Mouse (Mus musculus) liver, embryonic 13.5 days (tissue): ENCODE results near the gene 9130213A22Rik. TPM values are rescaled to one million over a fixed set of nuclear protein-coding genes. Genes with fewer than 3 reads are reported as not detected.
A peak's percentile ranks its signal among the peaks of the same experiment; 100 is the strongest.

ENCODE experiments used
- ATAC-seq: fragments of 200-750 bp; cut with Nextera tagmentation; 2 replicates; pipeline ENCODE4 v1.8.0; 2017; ENCODE audit warnings: low read depth, mild to moderate bottlenecking, moderate number of reproducible peaks, moderate library complexity
- DNase-seq: peaks from one replicate; pipeline ENCODE4 v3.0.0; 2022
- H3K27ac ChIP-seq: fragments of 300-500 bp; sonication (generic); 2 replicates; pipeline ENCODE4 v1.5.1; 2015; ENCODE audit warnings: moderate library complexity, mild to moderate bottlenecking, inconsistent platforms
- H3K27me3 ChIP-seq: fragments of 300-500 bp; sonication (generic); 2 replicates; pipeline ENCODE4 v1.6.1; 2015; ENCODE audit warnings: mild to moderate bottlenecking, inconsistent platforms
- H3K36me3 ChIP-seq: fragments of 300-500 bp; sonication (generic); 2 replicates; pipeline ENCODE4 v1.6.1; 2015; ENCODE audit warnings: mild to moderate bottlenecking, inconsistent platforms
- H3K4me1 ChIP-seq: fragments of 300-500 bp; sonication (generic); replicated peaks from 2 replicates; pipeline ENCODE4 v1.6.1; 2015; ENCODE audit warnings: inconsistent platforms
- H3K4me2 ChIP-seq: fragments of 300-500 bp; sonication (generic); 2 replicates; pipeline ENCODE4 v1.6.1; 2015; ENCODE audit warnings: inconsistent platforms, mild to moderate bottlenecking, moderate library complexity
- H3K4me3 ChIP-seq: fragments of 300-500 bp; sonication (generic); replicated peaks from 2 replicates; pipeline ENCODE4 v1.5.1; 2015; ENCODE audit warnings: mild to moderate bottlenecking, inconsistent platforms
- H3K9ac ChIP-seq: fragments of 300-500 bp; sonication (generic); 2 replicates; pipeline ENCODE4 v1.6.1; 2015; ENCODE audit warnings: mild to moderate bottlenecking, inconsistent platforms
- H3K9me3 ChIP-seq: fragments of 300-500 bp; sonication (generic); replicated peaks from 2 replicates; pipeline ENCODE4 v1.6.1; 2016; ENCODE audit warnings: inconsistent platforms
- WGBS: fragments of 180-500 bp; shearing (Covaris S2); methylation state at CpG from one replicate; pipeline ENCODE4 v1.1.7; 2015; ENCODE audit not compliant: insufficient replicate concordance; 5-methylcytosine and 5-hydroxymethylcytosine counted together
- polyA plus RNA-seq: library from polyadenylated mRNA; unstranded; fragments of >200 nt; fragmentation: Nextera tagmentation; extraction: Ambion mirVana; gene quantifications from 2 replicates; pipeline ENCODE4 v1.2.1, GENCODE M21; 2015

Gene 9130213A22Rik
- polyA plus RNA-seq, 1 experiment from 2014 or later = not detected

DNA sequence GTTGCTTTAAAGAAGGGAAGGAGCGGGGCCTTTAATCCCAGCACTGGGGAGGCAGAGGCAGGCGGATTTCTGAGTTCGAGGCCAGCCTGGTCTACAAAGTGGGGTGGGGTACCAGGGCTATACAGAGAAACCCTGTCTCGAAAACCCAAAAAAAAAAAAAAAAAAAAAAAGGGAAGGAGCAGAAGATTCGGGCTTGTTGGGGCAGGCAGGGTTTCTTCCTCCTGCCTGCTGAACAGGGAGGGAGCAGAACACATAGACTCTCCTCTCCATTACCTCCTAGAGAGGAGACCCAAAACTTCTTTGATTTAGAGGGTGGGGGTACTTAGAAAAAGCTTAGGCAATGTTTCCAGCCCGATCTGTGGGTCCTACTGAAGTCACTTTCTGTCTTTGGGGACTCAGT lies 13.0 kb upstream of the 9130213A22Rik start:
- DNase-seq = no peak
- Histone ChIP-seq H3K27ac (no peak overlapping the region), H3K4me2 (no peak overlapping the region), H3K27me3 (peaks cover 23% of the 10 kb centered on the region), H3K9me3 (no peaks in the 10 kb centered on the region), H3K4me3 (no peak overlapping the region), H3K36me3 (no peaks in the 10 kb centered on the region), H3K9ac (no peak overlapping the region), H3K4me1 (peaks cover 15% of the 10 kb centered on the region)
- no peak for ATAC-seq
- 60% methylated on average over 6 of the region's 6 CpGs for WGBS

DNA sequence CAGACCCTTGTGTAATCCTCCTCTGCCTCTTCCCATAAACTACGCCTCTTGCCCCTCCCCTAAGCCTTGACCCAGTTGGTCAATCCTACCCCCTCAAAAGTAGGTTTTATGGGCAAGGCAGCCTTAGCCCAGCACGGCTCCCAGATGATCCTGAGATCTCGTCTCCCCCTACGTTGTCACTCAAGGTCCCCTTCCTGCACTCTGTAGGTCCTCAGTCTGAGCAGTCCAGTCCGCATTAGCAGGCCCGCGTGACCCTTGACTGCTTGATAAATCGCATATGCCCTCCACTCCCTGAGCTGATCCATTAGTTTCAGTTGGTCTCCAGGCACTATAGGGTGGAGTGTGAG lies 12.2 kb upstream of the 9130213A22Rik start:
- Histone ChIP-seq H3K9ac (no peak overlapping the region), H3K4me2 (peak overlapping the region; percentile 69), H3K27ac (no peak overlapping the region), H3K4me1 (peaks cover 15% of the 10 kb centered on the region), H3K36me3 (no peaks in the 10 kb centered on the region), H3K4me3 (peak overlapping the region; percentile 46), H3K9me3 (no peaks in the 10 kb centered on the region), H3K27me3 (peaks cover 27% of the 10 kb centered on the region)
- 44% methylated on average over 8 of the region's 8 CpGs for WGBS
- ATAC-seq = peak; percentile 34; the same call in 1 of the 2 replicates
- DNase-seq = no peak

DNA sequence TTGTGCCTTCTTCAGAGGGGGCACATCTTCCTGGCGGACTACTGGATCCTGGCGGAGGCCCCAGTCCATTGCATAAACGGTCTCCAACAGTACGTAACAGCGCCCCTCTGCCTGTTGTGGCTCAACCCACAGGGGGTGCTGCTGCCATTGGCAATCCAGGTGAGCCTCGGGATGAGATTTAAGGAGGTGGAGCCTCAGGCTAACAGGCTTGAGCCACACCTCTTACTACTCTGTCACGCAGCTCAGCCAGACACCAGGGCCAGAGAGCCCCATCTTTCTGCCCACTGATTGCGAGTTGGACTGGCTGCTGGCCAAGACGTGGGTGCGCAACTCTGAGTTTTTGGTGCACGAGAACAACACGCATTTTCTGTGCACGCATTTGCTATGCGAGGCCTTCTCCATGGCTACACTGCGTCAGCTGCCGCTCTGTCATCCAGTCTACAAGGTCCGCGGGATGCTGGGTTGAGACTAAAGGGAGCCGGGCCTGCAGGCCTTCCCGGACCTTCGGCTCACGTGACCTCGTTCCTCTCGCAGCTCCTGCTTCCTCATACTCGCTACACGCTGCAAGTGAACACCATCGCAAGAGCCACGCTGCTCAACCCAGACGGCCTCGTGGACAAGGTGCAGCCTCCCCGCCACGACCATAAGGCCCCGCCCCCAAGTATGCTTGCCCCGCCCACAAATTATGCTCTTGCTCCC lies 11.7 kb upstream of the 9130213A22Rik start:
- H3K4me2 ChIP-seq = peak overlapping the region; percentile 69
- H3K9me3 ChIP-seq = no peaks in the 10 kb centered on the region
- H3K4me1 ChIP-seq = peaks cover 15% of the 10 kb centered on the region
- peaks cover 28% of the 10 kb centered on the region for H3K27me3 ChIP-seq
- WGBS = 8% methylated on average over 34 of the region's 34 CpGs
- peak overlapping the region; percentile 44; the same call in 1 of the 2 replicates for H3K9ac ChIP-seq
- H3K4me3 ChIP-seq = peak overlapping the region; percentile 46
- no peaks in the 10 kb centered on the region for H3K36me3 ChIP-seq
- DNase-seq = no peak
- peak; percentile 51 for ATAC-seq
- H3K27ac ChIP-seq = no peak overlapping the region

DNA sequence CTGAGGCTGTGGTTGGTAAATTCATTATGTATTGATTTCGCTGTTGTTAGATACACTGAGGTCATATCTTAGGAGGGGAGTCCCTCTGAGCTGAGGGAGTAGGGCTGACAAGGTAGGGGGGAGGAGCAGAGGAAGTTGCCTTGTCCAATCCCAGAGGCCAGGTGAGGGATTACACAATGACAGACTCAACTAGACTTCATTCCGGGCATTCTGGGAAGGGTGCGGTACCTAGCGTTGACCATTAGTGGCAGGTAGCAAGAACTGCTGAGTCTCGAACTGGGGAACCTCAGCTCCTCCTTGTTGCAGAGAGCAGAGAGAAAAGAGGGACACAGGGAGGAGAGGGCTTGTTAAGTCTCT lies 11.2 kb upstream of the 9130213A22Rik start:
- Histone ChIP-seq H3K27me3 (peaks cover 28% of the 10 kb centered on the region), H3K9me3 (no peaks in the 10 kb centered on the region), H3K4me1 (peaks cover 15% of the 10 kb centered on the region), H3K4me3 (peak overlapping the region; percentile 46), H3K36me3 (no peaks in the 10 kb centered on the region), H3K9ac (peak overlapping the region; percentile 44; the same call in 1 of the 2 replicates), H3K4me2 (peak overlapping the region; percentile 69), H3K27ac (no peak overlapping the region)
- DNase-seq (no peak), ATAC-seq (no peak)
- 33% methylated on average over 5 of the region's 5 CpGs for WGBS

DNA sequence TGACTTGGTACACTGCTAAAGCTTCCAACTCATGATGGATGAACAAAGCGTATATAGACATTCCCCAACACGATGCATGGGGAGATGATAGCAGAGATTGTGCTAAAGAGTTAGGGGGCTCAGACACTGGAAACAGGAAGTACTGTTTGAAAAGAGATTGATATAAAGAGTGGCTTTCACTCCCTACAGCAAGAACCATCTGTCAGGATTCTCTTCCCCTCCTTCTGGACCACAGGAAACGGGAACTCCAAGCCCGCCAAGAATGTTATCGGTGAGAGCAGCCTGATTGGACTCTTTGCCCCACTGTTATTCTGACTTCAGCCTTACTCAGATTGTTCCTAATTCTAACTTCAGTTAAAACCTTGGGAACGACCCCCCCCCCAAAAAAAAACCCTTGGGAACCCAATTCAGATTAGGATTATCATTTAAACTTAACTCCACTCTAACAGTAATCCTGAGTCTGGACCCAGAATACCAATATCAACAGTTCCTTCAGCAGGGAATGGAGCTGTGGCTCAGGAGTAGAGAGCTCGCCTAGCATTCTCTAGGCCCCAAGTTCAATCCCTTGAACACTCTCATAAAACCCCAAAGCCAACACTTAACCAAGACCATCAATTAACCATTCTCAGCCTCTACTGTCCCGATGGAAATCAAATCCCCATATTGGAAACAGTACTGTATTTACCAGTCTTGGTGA lies 6.2 kb upstream of the 9130213A22Rik start:
- whole genome bisulfite sequencing = 43% methylated on average over 8 of the region's 8 CpGs
- Histone ChIP-seq H3K4me2 (no peak overlapping the region), H3K36me3 (no peaks in the 10 kb centered on the region), H3K4me3 (no peak overlapping the region), H3K4me1 (peaks cover 22% of the 10 kb centered on the region), H3K27ac (no peak overlapping the region), H3K27me3 (peaks cover 34% of the 10 kb centered on the region), H3K9ac (no peak overlapping the region), H3K9me3 (no peaks in the 10 kb centered on the region)
- DNase-seq (no peak), ATAC-seq (no peak)

DNA sequence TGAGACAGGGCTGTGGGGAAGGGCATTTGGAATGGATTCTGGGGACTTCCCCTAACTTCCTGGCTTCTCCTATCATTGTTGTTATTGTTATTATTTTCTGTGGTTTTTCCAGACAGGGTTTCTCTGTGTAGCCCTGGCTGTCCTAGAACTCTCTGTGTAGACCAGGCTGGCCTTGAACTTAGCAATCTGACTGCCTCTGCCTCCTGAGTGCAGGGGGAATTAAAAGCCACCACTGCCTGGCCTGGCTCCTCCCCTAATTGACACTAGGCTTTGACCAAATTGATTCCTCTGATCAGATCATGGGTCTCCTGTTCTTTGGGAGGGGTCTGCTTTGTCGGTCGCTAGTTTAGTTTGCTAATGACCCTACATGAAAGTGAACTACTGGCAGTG lies 4.3 kb upstream of the 9130213A22Rik start:
- Histone ChIP-seq H3K4me2 (peak overlapping the region; percentile 94), H3K4me1 (peaks cover 37% of the 10 kb centered on the region), H3K27ac (no peak overlapping the region), H3K9me3 (no peaks in the 10 kb centered on the region), H3K27me3 (peaks cover 38% of the 10 kb centered on the region), H3K36me3 (no peaks in the 10 kb centered on the region), H3K9ac (peak overlapping the region; percentile 73; the same call in 1 of the 2 replicates), H3K4me3 (peak overlapping the region; percentile 72)
- ATAC-seq (no peak), DNase-seq (no peak)
- WGBS = 55% methylated on average over 2 of the region's 2 CpGs

DNA sequence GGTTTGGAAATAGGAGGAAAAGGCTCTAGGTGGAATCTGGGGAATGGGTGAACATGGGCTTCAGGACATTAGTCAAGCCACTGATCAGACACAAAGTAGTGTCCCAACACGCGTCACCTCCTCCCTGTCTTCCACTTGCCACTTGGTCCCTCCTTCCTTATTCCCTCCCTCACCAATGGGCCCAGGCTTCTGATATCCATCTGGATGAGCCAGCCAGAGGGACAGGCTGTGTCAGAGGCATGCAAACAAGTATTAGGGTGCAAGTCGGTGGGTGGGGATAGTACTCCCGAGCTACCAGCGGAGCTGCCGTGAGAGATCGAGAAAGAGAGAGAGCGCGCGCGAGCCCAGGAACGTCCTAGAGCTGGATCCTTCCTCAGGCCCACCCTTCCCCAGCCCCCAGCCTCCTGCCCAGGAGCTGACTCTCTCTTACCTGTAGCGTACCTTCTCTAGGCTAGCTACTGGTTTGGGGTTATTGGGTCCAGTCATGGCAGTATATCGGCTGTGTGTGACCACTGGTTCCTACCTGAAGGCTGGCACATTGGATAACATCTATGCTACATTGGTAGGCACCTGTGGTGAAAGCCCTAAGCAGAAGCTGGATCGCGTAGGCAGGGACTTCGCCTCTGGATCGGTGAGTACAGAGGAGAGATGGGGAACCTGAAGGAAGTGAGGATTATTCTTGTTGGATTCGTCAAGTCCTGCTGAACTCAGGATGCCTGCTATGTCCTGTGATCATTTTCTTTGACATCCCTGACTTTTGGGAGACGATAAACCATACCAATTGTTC lies 3.7 kb upstream of the 9130213A22Rik start:
- peak overlapping the region; percentile 94 for H3K4me2 ChIP-seq
- H3K27ac ChIP-seq = no peak overlapping the region
- H3K9me3 ChIP-seq = no peaks in the 10 kb centered on the region
- no peak for DNase-seq
- ATAC-seq = no peak
- peak overlapping the region; percentile 72 for H3K4me3 ChIP-seq
- H3K36me3 ChIP-seq = no peaks in the 10 kb centered on the region
- WGBS = 12% methylated on average over 20 of the region's 20 CpGs
- H3K4me1 ChIP-seq = peaks cover 43% of the 10 kb centered on the region
- peak overlapping the region; percentile 73 for H3K9ac ChIP-seq
- H3K27me3 ChIP-seq = peaks cover 42% of the 10 kb centered on the region

DNA sequence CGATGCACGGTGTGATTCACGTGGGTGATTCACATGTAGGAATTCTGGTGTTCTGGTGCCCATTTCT lies 3.3 kb upstream of the 9130213A22Rik start, which contains the start of gene Aloxe3:
Gene Aloxe3, plus strand, starts transcription at position 45 of the 67 bp plus-strand sequence.
- Histone ChIP-seq H3K27me3 (peaks cover 46% of the 10 kb centered on the region), H3K9me3 (no peaks in the 10 kb centered on the region), H3K9ac (peak within 1 kb of the TSS; percentile 73), H3K4me1 (peaks cover 47% of the 10 kb centered on the region), H3K27ac (peak within 1 kb of the TSS; percentile 53; the same call in 1 of the 2 replicates), H3K4me3 (peak within 1 kb of the TSS; percentile 72), H3K36me3 (no peaks in the 10 kb centered on the region), H3K4me2 (peak within 1 kb of the TSS; percentile 94)
- DNase-seq (no peak), ATAC-seq (no peak)
- WGBS = 8% methylated on average over 3 of the region's 3 CpGs

DNA sequence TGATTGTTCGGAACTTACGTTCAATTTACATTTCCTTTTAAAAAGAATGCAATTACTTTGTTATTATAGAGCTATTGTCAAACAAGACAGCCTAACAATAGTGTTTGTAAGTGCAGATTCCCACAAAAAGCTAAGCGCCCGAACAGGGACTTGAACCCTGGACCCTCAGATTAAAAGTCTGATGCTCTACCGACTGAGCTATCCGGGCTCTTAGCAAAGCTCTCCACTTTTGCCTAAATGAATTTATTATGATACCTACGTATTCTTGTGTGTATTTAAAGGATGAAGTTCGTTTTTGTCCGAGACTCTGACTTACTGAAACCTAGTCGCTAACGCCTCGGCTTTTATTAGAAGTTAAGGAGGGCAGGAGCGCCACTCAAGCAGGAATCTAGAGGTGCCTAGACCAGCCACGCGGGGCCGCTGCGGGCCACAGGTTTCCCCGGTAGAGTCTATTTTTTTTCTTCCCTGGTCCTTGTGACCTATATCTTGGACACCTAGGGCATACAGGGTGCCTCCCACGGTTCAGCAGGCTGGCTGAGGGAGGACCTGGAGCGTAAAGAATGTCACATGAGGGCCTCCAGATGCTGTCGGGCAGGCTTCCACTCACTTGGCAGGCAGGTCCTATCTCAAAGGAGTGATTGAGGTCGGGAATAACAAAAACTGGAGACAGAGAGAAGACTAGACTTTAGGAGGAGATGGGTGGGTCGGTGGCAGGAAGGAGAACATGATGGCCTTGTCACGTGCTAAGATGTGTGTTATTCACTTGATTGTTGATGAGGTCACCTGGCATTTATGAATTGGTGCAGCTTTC lies 2.9 kb upstream of the 9130213A22Rik start:
- Histone ChIP-seq H3K27ac (peak overlapping the region; percentile 53; the same call in 1 of the 2 replicates), H3K4me1 (peaks cover 51% of the 10 kb centered on the region), H3K4me2 (peak overlapping the region; percentile 94), H3K27me3 (peaks cover 50% of the 10 kb centered on the region), H3K9me3 (no peaks in the 10 kb centered on the region), H3K9ac (peak overlapping the region; percentile 73), H3K36me3 (no peaks in the 10 kb centered on the region), H3K4me3 (peak overlapping the region; percentile 72)
- under 1% methylated on average over 24 of the region's 24 CpGs for WGBS
- DNase-seq = peak; percentile 80
- ATAC-seq = peak; percentile 47

DNA sequence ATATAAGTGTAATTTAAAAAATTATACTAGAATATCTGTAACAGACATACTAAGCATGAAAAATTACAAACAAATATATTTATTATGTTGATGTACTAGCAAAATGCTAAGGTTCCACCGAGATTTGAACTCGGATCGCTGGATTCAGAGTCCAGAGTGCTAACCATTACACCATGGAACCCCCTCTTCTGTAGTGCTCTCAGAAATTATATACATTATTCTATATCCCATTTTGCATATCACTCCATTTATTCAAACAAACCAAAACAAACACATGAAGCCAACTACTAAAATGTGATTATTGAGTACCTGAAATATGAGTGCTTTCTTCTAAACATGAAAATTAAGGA lies 2.1 kb upstream of the 9130213A22Rik start:
- no peaks in the 10 kb centered on the region for H3K36me3 ChIP-seq
- H3K27me3 ChIP-seq = peaks cover 55% of the 10 kb centered on the region
- H3K9me3 ChIP-seq = no peaks in the 10 kb centered on the region
- H3K4me1 ChIP-seq = peaks cover 59% of the 10 kb centered on the region
- 0% methylated on average over 3 of the region's 3 CpGs for WGBS
- H3K4me3 ChIP-seq = peak overlapping the region; percentile 74
- H3K27ac ChIP-seq = no peak overlapping the region
- ATAC-seq (peak; percentile 51), DNase-seq (peak; percentile 68)
- H3K9ac ChIP-seq = no peak overlapping the region
- peak overlapping the region; percentile 99 for H3K4me2 ChIP-seq
